Mouse (Mus musculus) MEL (cell line): Measurements from ENCODE around the gene Chst4.

ENCODE experiments used
- CHD2 ChIP-seq: IDR thresholded peaks from 2 replicates; pipeline ENCODE4 v1.6.1; 2011; ENCODE audit warnings: low read length, improper control_type of control experiment
- CTCF ChIP-seq, 3 experiments: IDR thresholded peaks in 2 of 3; conservative IDR thresholded peaks in 1 of 3; 2 replicates each; pipeline ENCODE4 v1.5.1; 2011 to 2012; ENCODE audit warnings: low read length in 3 of 3, low read depth in 2 of 3, mild to moderate bottlenecking in 2 of 3, improper control_type of control experiment in 1 of 3, inconsistent platforms in 1 of 3, mixed read lengths in 1 of 3, moderate library complexity in 1 of 3; ENCODE audit not compliant: control insufficient read depth in 1 of 3, insufficient read depth in 1 of 3, poor library complexity in 1 of 3, severe bottlenecking in 1 of 3
- E2F4 ChIP-seq: IDR thresholded peaks from 2 replicates; pipeline ENCODE4 v1.6.1; 2011; ENCODE audit warnings: low read depth, low read length, improper control_type of control experiment, borderline replicate concordance
- EP300 ChIP-seq, 2 experiments: IDR thresholded peaks; 2 replicates each; pipeline ENCODE4 v1.6.1; 2011; ENCODE audit warnings: improper control_type of control experiment in 2 of 2, low read length in 2 of 2, low read depth in 1 of 2, mild to moderate bottlenecking in 1 of 2
- GATA1 ChIP-seq: IDR thresholded peaks from 2 replicates; pipeline ENCODE4 v1.6.1; 2011; ENCODE audit warnings: low read depth, low read length, improper control_type of control experiment
- HCFC1 ChIP-seq: IDR thresholded peaks from 2 replicates; pipeline ENCODE4 v1.6.1; 2012; ENCODE audit warnings: low read depth, mild to moderate bottlenecking, inconsistent platforms, low read length, improper control_type of control experiment, moderate library complexity
- KAT2A ChIP-seq: conservative IDR thresholded peaks from 2 replicates; pipeline ENCODE4 v1.6.1; 2012; ENCODE audit warnings: low read depth, low read length, improper control_type of control experiment, inconsistent platforms
- MAFK ChIP-seq: IDR thresholded peaks from 2 replicates; pipeline ENCODE4 v1.6.1; 2011; ENCODE audit warnings: low read depth, mild to moderate bottlenecking, low read length, improper control_type of control experiment, borderline replicate concordance
- MAX ChIP-seq: IDR thresholded peaks from 2 replicates; pipeline ENCODE4 v1.6.1; 2011; ENCODE audit warnings: low read length, improper control_type of control experiment
- NELFE ChIP-seq: IDR thresholded peaks from 2 replicates; pipeline ENCODE4 v1.6.1; 2011; ENCODE audit warnings: low read depth, low read length, improper control_type of control experiment
- POLR2A ChIP-seq, 2 experiments: IDR thresholded peaks; 2 replicates each; pipeline ENCODE4 v1.6.1; 2011 to 2012; ENCODE audit warnings: low read length in 2 of 2, mild to moderate bottlenecking in 2 of 2, control low read depth in 1 of 2, improper control_type of control experiment in 1 of 2, low read depth in 1 of 2, moderate library complexity in 1 of 2; ENCODE audit not compliant: control insufficient read depth in 1 of 2, insufficient read depth in 1 of 2, poor library complexity in 1 of 2
- SIN3A ChIP-seq: IDR thresholded peaks from 2 replicates; pipeline ENCODE4 v1.6.1; 2012; ENCODE audit warnings: low read length, improper control_type of control experiment, inconsistent platforms

DNA sequence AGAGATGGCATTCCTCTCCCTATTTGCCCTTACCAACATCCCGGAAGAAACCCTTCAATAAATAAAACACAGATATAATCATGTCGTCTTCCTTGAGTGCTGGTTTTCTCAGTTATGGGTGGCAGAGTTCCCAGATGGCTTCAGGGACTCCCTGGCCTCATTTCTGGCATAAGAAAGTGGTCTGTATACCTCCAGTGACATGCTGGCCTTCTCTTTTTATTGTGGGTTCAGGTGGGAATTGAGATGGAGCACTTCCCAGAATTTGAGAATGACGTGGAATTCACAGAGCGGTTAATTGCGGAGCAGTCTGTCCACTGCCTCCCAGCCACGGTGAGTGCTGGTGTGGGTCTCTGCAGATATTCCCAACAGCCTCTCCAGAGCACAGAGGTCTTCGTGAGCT lies 41.5 kb downstream of the Chst4 start:
- TF ChIP-seq POLR2A (IDR thresholded peaks at IDR 0.05; ENCODE audit: control insufficient read depth in 1 of 2, insufficient read depth in 1 of 2, low read depth in 1 of 2, low read length in 2 of 2, poor library complexity in 1 of 2) (no peak), E2F4 (no peak), SIN3A (no peak), EP300 (IDR thresholded peaks at IDR 0.05; ENCODE audit: low read depth in 1 of 2, low read length in 2 of 2) (no peak), CTCF (IDR thresholded peaks at IDR 0.05 in 2 of 3, conservative IDR thresholded peaks at IDR 0.05 in 1 of 3; ENCODE audit: control insufficient read depth in 1 of 3, insufficient read depth in 1 of 3, low read depth in 2 of 3, low read length in 3 of 3, poor library complexity in 1 of 3, severe bottlenecking in 1 of 3) (no peak), HCFC1 (no peak), KAT2A (no peak), MAX (no peak), GATA1 (no peak), MAFK (no peak), CHD2 (no peak), NELFE (no peak)
